Mouse (Mus musculus) olfactory bulb, adult 2 months (tissue): ENCODE results near the gene Coa7.

Experiments used
- CTCF ChIP-seq: fragments of 200-500 bp; IDR thresholded peaks from 2 replicates; pipeline ENCODE4 v1.5.1; 2012; ENCODE audit warnings: low read depth, mild to moderate bottlenecking, low read length, moderate library complexity; ENCODE audit not compliant: insufficient read depth
- POLR2A ChIP-seq: fragments of 200-500 bp; IDR thresholded peaks from 2 replicates; pipeline ENCODE4 v1.6.1; 2012; ENCODE audit warnings: mild to moderate bottlenecking, low read depth, low read length, moderate library complexity; ENCODE audit not compliant: insufficient read depth

GRCm38 (mm10) chr4:108302296-108302890, 25.5 kb upstream of the Coa7 start:
- TF ChIP-seq CTCF (no peak), POLR2A (no peak)
